11 mouse cellular contexts compared by ENCODE assay signal in genomic region chr6:91738058-91738457, GRCm38 (mm10). TPM values are rescaled to one million over a fixed set of nuclear protein-coding genes. Genes with fewer than 3 reads are reported as not detected.
DNase-seq lines count a peak whose midpoint lies in the region; ATAC-seq and TF ChIP-seq lines count a peak whose summit lies in the region.
"Had no signal": no experiment of that assay in that cellular context is flagged by ENCODE, and none has a peak within 500 bp of the region (broad histone marks: within the 10 kb centered on the region; RNA-seq: fewer than 3 reads in every experiment).

No protein-coding gene starts in this region.

- H3K9ac ChIP-seq in kidney, embryonic 14.5 days (ENCODE audit: low read depth, low read length) = no peak overlapping the region
- H3K9ac ChIP-seq in intestine, embryonic 16.5 days (ENCODE audit: low read depth, low read length) = no peak overlapping the region
- H3K9ac ChIP-seq: forebrain, embryonic 12.5 days; liver, embryonic 15.5 days had no signal

- no peak for TF ChIP-seq CTCF in kidney, adult 2 months (conservative IDR thresholded peaks at IDR 0.05; ENCODE audit: insufficient read depth, insufficient read length, low read depth, low read length)

- 26% methylated on average over 5 of the region's 5 CpGs for WGBS in kidney, adult 2 months
- WGBS in kidney, embryonic 14.5 days = 44% methylated on average over 5 of the region's 5 CpGs
- 38% methylated on average over 5 of the region's 5 CpGs for WGBS in intestine, embryonic 16.5 days

- no peak overlapping the region for H3K4me2 ChIP-seq in kidney, embryonic 14.5 days (replicated peaks; ENCODE audit: low read depth, low read length)
- no peak overlapping the region for H3K4me2 ChIP-seq in intestine, embryonic 16.5 days (ENCODE audit: low read depth, low read length)
- H3K4me2 ChIP-seq: forebrain, embryonic 12.5 days; liver, embryonic 15.5 days had no signal

- H3K4me3 ChIP-seq in kidney, adult 2 months (ENCODE audit: insufficient read depth, low read depth, low read length) = no peak overlapping the region
- no peak overlapping the region for H3K4me3 ChIP-seq in kidney, embryonic 14.5 days (ENCODE audit: low read length)
- no peak overlapping the region for H3K4me3 ChIP-seq in intestine, embryonic 16.5 days (ENCODE audit: low read length)
- H3K4me3 ChIP-seq: forebrain, embryonic 12.5 days; liver, embryonic 15.5 days had no signal

- H3K9me3 ChIP-seq in kidney, embryonic 14.5 days (ENCODE audit: control insufficient read depth, low read length) = no peaks in the 10 kb centered on the region
- H3K9me3 ChIP-seq in intestine, embryonic 16.5 days (ENCODE audit: control insufficient read depth, low read length) = no peaks in the 10 kb centered on the region
- H3K9me3 ChIP-seq: forebrain, embryonic 12.5 days; liver, embryonic 15.5 days had no signal

- no peak for TF ChIP-seq POLR2A in kidney, adult 2 months (IDR thresholded peaks at IDR 0.05; ENCODE audit: low read depth, low read length)

- no peaks in the 10 kb centered on the region; the same call in none of the 2 replicates for H3K36me3 ChIP-seq in kidney, adult 2 months (ENCODE audit: control insufficient read depth, insufficient read depth, low read length)
- H3K36me3 ChIP-seq in kidney, embryonic 14.5 days (ENCODE audit: control insufficient read depth, insufficient read depth, low read length) = peaks cover 71% of the 10 kb centered on the region
- peaks cover 19% of the 10 kb centered on the region for H3K36me3 ChIP-seq in intestine, embryonic 16.5 days (ENCODE audit: control insufficient read depth, insufficient read depth, low read length)

- ATAC-seq in kidney, embryonic 14.5 days (ENCODE audit: low FRiP score, low TSS enrichment) = no peak
- peak; percentile 77 for ATAC-seq in intestine, embryonic 16.5 days

- H3K4me1 ChIP-seq in kidney, adult 2 months (ENCODE audit: control insufficient read depth, insufficient read depth, low read length) = 0 out of 2 replicates have a peak, but pooled peaks cover 2% of the 10 kb centered on the region
- 0 out of 2 replicates have a peak, but pooled peaks cover under 1% of the 10 kb centered on the region for H3K4me1 ChIP-seq in kidney, embryonic 14.5 days (ENCODE audit: control insufficient read depth, insufficient read depth, low read length)
- peaks cover 29% of the 10 kb centered on the region for H3K4me1 ChIP-seq in intestine, embryonic 16.5 days (ENCODE audit: control insufficient read depth, insufficient read depth, low read length)

- peak overlapping the region; percentile 56 for H3K27ac ChIP-seq in kidney, adult 2 months (ENCODE audit: insufficient read depth, low read depth, low read length)
- H3K27ac ChIP-seq in kidney, embryonic 14.5 days (ENCODE audit: low read depth, low read length) = no peak overlapping the region
- H3K27ac ChIP-seq in intestine, embryonic 16.5 days (ENCODE audit: low read length) = peak overlapping the region; percentile 21
- H3K27ac ChIP-seq: forebrain, embryonic 12.5 days; liver, embryonic 15.5 days had no signal

- peak; percentile 84 for DNase-seq in kidney, adult 2 months
- peak; percentile 54 to 81 for DNase-seq in heart, adult 18-20 months
- DNase-seq in lung, postnatal 36 days = peak; percentile 71
- DNase-seq in spleen, adult 12 weeks (ENCODE audit: low spot score) = no peak
- DNase-seq in frontal cortex, postnatal 25 days (ENCODE audit: low spot score in 2 of 2) = no peak
- no peak for DNase-seq in thymus, postnatal 14 days

- no peaks in the 10 kb centered on the region for H3K27me3 ChIP-seq in kidney, adult 2 months (replicated peaks; ENCODE audit: control insufficient read depth, insufficient read depth, low read length)
- H3K27me3 ChIP-seq in kidney, embryonic 14.5 days (ENCODE audit: control insufficient read depth, insufficient read depth, low read length) = no peaks in the 10 kb centered on the region
- H3K27me3 ChIP-seq in intestine, embryonic 16.5 days (replicated peaks; ENCODE audit: control insufficient read depth, insufficient read depth, low read length) = no peaks in the 10 kb centered on the region
- H3K27me3 ChIP-seq: CH12.LX; forebrain, embryonic 12.5 days; liver, embryonic 15.5 days had no signal

RNA-seq across cellular contexts. Expression of gene Slc6a6, which starts 54.2 kb away (rescaled TPM):
- 277 and 336 TPM in 2 replicates for polyA plus RNA-seq in kidney, adult 2 months (2012; rRNA removed)
- polyA plus RNA-seq in kidney, embryonic 14.5 days (2014; fragmentation: Nextera tagmentation; extraction: Ambion mirVana) = 51.7 and 95.1 TPM in 2 replicates
- total RNA-seq in heart, adult 18-20 months (2021) = 10 to 100 TPM; 53.1 to 54.8 TPM
- polyA plus RNA-seq in intestine, embryonic 16.5 days (2015; fragmentation: Nextera tagmentation; extraction: Ambion mirVana) = 103 and 104 TPM in 2 replicates

Comparison
In these comparisons a context has a peak if more than half of its experiments do, and no peak if none do; other contexts are left out.
1. DNase-seq: peak in kidney, adult 2 months (single experiment), heart, adult 18-20 months (2 of 2) and lung, postnatal 36 days (single experiment); none in spleen, adult 12 weeks (single experiment), frontal cortex, postnatal 25 days (0 of 2) and thymus, postnatal 14 days (single experiment).